Mouse (Mus musculus) retina, embryonic 14.5 days (tissue): ENCODE results near the gene Cpne6.
A peak's percentile ranks its signal among the peaks of the same experiment; 100 is the strongest.

ENCODE experiments used
- DNase-seq: peaks from one replicate; pipeline ENCODE4 v3.0.0-alpha.2; 2015; ENCODE audit warnings: low spot score

The Cpne6 gene

GRCm38 (mm10) chr14:55510125-55510731 lies at the start of gene Cpne6:
Cpne6 (plus strand) TSS chr14:55510445.
- DNase-seq: no peak

- DNase-seq: no peak
Measured at GRCm38 (mm10) chr14:55461757-55462156, 48.5 kb upstream of the Cpne6 start.

DNA sequence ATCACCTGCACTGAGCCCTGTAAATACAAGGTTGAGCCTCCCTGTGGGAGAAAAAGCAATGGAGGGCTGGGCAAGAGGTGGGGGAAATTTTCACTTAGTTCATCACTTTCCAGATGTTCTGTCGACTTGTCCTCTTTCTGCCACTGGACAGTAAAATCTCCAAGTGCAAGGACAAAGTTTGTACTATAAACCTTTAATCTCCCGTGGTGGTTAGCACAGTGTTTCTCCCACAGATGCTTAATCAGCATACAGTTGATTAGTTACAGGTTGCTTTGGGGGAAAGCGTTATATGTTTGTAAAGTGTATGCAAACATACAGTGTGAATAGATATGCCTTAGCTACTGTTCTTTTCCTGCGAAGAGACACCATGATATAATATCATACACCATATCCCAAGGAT lies 43.8 kb upstream of the Cpne6 start:
- DNase-seq: no peak

DNA sequence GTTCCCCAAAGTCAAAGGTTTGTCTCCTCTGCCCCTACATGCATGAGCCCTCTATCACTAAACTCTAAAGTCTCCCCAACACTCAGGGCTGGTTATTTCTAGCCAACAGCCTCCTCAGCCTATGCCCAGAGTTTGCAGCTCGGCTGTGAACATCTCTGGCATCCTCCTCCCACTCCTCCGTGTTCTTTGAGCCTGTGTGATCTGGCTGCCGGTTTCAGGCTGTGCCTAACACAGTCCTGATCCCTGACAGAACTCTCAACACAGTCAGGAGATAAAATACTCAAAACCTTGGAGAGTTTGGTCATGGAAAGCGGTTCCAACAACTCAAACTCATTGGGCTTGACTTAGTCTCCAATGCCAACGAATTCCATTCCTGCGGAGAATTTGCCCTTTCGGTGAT lies 43.1 kb upstream of the Cpne6 start:
- DNase-seq: no peak

DNA sequence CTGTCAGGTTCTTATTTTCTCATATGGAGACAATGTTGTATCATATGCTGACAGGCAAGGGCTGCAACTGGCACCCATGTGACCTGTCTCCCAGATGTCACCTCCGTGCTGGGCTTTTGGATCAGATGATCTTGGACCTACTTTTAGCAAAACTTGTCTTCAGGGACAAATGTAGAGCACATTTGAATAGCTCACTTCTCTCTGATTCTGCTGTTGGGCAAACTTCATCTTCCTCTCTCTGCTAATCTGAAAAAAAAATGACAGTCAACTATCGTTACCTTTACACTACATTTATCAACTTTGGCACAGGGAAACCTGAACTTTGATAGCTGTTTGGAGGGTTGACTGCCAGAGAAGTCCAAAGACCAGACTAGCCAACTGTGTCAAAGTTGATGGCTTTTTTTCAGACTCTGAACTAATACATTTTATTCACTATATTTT lies 41.9 kb upstream of the Cpne6 start:
- DNase-seq: no peak

DNA sequence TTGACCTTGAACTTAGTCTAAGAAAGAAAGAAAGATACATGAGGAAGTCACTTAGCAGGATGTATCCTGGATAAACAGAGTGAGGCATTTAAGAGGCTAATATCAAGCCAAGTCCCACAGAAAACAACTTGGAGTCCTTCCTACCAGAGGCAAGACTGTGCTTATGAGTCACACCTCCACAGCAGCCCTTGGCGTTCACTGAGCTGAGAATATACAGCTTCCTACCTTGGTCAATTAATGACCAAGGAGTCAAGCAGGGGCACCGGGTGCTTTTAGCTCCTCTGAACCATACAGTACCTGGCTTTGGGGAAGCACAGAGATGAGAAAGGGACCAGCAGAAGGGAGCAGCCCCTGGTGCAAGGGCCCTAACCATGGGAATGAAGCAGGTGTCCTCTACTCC lies 41.2 kb upstream of the Cpne6 start:
- no peak for DNase-seq

DNA sequence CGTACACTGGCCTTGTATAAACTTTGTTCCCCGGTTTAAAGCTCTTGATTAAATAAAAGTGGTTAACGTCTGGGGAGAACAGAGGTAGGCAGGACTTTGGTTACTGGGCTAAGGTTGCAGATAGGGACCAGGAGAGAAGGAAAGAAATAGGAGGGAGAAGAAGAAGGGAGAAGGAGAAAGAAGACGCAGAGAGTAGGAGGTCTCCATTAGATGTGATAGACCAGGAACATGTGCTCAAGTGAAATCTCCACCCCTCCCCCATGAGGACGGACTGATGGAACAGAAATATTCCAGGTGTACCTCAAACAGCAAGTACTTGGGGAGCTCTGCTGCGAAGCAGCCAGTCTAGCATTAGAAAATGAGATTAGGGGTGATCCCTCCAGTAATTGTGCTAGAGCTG lies 40.4 kb upstream of the Cpne6 start:
- DNase-seq: no peak

DNA sequence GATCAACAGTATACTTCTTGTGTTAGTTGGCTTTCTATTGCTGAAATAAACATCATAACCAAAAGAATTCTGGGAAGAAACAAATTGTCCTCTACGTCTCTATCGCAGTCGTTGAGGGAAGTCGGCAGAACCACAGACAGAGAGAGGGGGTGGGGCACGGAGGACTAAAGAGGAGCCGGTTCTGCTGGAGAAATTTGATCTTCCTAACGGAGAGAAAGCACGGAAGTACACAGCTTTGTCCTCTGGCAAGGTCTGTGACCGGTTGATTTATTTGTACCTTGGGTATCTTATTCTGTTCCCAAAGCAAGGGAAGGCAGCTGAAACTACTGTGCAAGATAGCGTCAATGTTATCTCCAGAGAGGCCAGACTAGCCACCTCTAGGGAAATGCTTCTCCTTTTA lies 39.4 kb upstream of the Cpne6 start:
- DNase-seq: no peak

DNA sequence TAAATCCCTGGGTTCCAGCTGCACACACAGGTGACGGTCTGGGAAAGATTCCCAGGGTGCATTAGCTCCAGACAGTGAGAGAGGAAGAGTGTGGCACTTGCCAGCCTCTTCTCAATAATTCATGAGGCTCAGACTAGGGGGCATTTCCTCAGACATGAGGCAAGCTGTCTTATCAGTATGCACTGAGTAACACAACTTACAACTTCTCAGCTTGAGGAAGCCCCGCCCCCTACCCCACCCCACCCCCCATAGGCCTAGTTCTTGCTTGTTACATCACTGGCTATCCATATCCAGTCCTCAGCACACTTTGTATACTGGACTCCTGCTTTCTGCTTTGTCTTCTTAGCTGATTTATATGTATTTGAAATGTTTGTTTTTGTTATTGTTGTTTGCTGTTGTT lies 34.6 kb upstream of the Cpne6 start:
- DNase-seq: no peak

- DNase-seq: no peak
Measured at GRCm38 (mm10) chr14:55477421-55477820, 32.8 kb upstream of the Cpne6 start.

DNA sequence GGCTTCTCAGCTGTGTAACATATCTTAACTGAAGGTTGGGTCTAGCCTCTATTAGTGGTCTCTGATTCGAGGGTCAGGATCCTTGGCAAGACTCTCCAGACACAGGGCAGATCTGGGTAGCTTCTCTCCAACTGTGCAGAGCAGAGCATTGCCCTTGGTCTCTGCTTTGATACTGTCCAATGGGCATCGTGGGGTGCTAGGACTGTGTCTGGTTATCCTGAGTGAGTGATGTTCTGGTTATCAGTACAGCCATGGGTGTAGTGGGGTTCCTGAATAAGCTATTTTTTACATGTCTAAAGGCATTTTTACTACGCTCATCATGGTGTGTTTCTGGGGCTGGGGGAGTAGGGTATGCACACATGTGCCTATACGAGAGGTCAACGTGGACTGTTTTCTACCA lies 32.4 kb upstream of the Cpne6 start:
- no peak for DNase-seq

DNA sequence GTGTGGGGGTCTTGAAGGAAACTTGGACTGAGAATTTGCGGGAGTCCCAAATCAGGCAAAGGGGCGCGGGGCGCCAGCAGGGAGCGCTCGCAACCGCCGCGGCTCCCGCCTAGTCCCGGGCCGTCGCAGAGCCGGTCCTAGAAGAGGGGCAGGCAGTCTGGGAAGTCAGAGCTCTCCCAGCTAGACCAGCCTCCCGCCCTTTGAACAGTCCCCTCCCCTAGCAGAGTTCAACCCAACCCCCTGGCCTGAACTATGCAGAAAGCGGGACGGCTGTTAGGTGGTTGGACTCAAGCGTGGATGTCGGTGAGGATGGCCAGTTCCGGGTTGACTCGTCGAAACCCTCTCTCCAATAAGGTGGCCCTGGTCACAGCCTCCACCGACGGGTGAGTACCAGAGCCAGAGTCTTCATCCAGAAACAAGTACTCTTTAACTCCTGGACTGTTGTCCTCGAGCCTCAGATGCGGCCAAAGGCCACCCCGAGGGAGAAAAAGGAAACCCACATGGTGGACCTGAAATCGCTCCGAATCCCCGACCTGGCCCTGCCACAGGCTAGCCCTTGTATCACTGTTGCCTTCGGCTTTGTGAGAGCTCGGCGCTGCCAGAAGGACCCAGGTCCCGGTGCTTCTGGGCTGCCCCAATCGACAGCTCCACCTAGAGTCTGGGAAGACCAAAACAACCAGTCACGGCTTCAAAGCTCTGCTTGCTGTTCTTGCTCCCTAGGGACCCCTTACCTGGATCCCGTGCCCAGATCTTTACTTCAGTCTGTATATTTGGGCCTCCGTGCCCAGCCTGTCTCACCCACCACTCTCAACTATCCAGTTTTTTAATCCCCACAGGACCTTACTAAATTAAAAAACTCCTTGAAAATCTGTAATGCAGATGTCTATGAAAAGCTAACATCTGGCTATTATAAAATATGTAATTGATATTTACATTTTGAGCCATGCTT lies 31.3 kb upstream of the Cpne6 start, which contains the start of gene Dhrs4:
Dhrs4 (plus strand) TSS at position 108 of the 949 bp plus-strand sequence.
- peak; percentile 89 for DNase-seq

DNA sequence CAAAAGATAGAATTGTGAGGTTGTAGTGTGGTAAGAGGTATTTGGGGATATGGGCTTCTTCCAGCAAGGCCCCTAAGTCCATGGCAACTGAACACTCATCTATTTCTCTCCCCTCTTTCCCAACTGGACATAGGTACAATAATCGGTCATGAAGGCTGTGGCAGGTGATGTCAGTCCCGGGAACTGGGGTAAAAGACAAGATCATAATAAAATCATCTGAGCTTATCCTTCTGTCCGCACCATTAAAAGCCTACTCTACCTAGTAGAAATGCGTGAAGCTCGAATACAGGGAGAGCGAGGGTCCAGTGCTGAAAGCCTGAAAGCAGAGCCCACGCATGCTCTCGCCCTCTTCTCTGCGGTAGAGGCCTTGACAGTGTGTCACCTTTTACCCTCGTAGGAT lies 30.6 kb upstream of the Cpne6 start:
- no peak for DNase-seq

- DNase-seq: no peak
Measured at GRCm38 (mm10) chr14:55484430-55485085, 25.7 kb upstream of the Cpne6 start.

GRCm38 (mm10) chr14:55486836-55487235 lies 23.4 kb upstream of the Cpne6 start:
- DNase-seq: no peak

GRCm38 (mm10) chr14:55490361-55491201 lies 19.7 kb upstream of the Cpne6 start, which contains the start of gene Carmil3:
Carmil3 (plus strand) TSS chr14:55490651.
- peak; percentile 87 for DNase-seq

- DNase-seq: peak; percentile 60
Measured at GRCm38 (mm10) chr14:55491291-55491833, 18.9 kb upstream of the Cpne6 start.

DNA sequence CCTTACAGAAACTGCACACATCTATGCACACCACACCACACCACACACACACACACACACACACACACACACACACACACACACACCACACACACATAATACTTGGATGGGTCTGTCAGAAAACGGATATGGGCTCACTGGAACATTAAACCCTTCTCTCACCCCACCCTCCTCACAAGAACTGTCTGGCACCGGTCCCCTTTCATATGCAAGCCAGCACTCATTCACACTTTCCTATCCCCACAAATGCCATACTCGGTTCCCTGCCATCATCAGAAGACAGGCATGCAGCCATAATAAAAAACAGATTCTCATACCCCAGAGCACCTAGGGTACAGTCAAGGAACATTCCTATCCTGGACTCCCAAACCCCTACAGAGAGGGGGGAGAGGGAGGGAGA lies 18.1 kb upstream of the Cpne6 start:
- DNase-seq: no peak

GRCm38 (mm10) chr14:55495509-55496240 lies 14.6 kb upstream of the Cpne6 start:
- DNase-seq: no peak

GRCm38 (mm10) chr14:55496761-55497448 lies 13.3 kb upstream of the Cpne6 start:
- DNase-seq: no peak
